Mouse (Mus musculus): ENCODE results near the gene Lyplal1. TPM values are rescaled to one million over a fixed set of nuclear protein-coding genes. Genes with fewer than 3 reads are reported as not detected.

Lyplal1 gene
- total and polyA plus RNA-seq, 3 experiments = not detected

DNA sequence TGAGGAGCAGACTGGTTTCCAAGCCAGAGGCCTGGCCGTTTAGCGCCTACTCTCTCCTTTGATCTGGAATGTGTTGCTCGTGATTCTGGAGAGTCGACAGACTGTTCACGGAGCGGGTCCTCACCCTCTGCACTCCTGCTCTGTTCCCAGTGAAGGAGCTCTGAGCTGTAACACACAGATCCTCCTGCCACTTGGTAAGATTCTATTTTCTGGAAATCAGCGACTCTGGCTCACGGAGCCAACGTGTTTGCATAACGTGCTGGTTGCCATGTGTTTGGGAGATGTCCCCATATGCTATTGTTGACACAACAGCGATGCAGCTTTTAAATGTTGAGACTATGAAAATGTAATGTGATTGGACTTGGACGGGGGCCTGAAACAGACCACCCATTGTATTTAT, 20.8 kb upstream of the Lyplal1 start:
- Histone ChIP-seq H3K4me1 (ENCODE audit: control insufficient read depth in 1 of 2, insufficient read depth in 2 of 2) (no peaks in the 10 kb centered on the region), H3K4me2 (ENCODE audit: insufficient read depth, low read depth, poor library complexity, severe bottlenecking) (no peak overlapping the region), H3K9ac (ENCODE audit: insufficient read depth, low read depth) (no peak overlapping the region), H3K79me2 (replicated peaks; ENCODE audit: control insufficient read depth, extremely low read depth, insufficient read depth, poor library complexity, severe bottlenecking) (no peaks in the 10 kb centered on the region), H3K27ac (ENCODE audit: insufficient read depth, low read depth) (no peak overlapping the region), H3K9me3 (replicated peaks; ENCODE audit: low read length) (peaks cover 57% of the 10 kb centered on the region), H3K36me3 (replicated peaks in 1 of 2; ENCODE audit: control insufficient read depth in 1 of 2, insufficient read depth in 1 of 2, low read length in 1 of 2) (no peaks in the 10 kb centered on the region), H3K4me3 (replicated peaks in 1 of 3; ENCODE audit: low read depth in 2 of 3, low read length in 2 of 3, poor library complexity in 1 of 3) (no peak overlapping the region), H3K27me3 (replicated peaks) (no peaks in the 10 kb centered on the region)
- dilution Hi-C loops (cut with MboI; ENCODE audit: extremely low pct_ligation_motif_present, extremely low pct_unique_long_range_greater_than_20kb, low sequenced_read_pairs) = no loop called here
- DNase-seq (ENCODE audit: extremely low read depth) = no peak
- no peak for TF ChIP-seq USF2 (conservative IDR thresholded peaks at IDR 0.05; ENCODE audit: low read depth, low read length)
- no peak for TF ChIP-seq ZKSCAN1 (IDR thresholded peaks at IDR 0.05; ENCODE audit: borderline replicate concordance, low read depth, low read length)
- TF ChIP-seq ZC3H11A (IDR thresholded peaks at IDR 0.05; ENCODE audit: low read depth, low read length) = no peak
- no peak for TF ChIP-seq NRF1 (IDR thresholded peaks at IDR 0.05; ENCODE audit: low read depth, low read length)
- TF ChIP-seq CTCF (conservative IDR thresholded peaks at IDR 0.05 in 1 of 2, IDR thresholded peaks at IDR 0.05 in 1 of 2; ENCODE audit: low read depth in 2 of 2, low read length in 2 of 2) = no peak
- no peak for TF ChIP-seq HCFC1 (IDR thresholded peaks at IDR 0.05; ENCODE audit: low read depth, low read length)
- TF ChIP-seq PAX5 (IDR thresholded peaks at IDR 0.05; ENCODE audit: low read length) = no peak
- no peak for TF ChIP-seq SMC3 (IDR thresholded peaks at IDR 0.05; ENCODE audit: low read depth, low read length)
- TF ChIP-seq CHD2 (IDR thresholded peaks at IDR 0.05; ENCODE audit: low read length) = no peak
- no peak for TF ChIP-seq RCOR1 (conservative IDR thresholded peaks at IDR 0.05; ENCODE audit: low read depth, low read length)
- TF ChIP-seq TBP (conservative IDR thresholded peaks at IDR 0.05; ENCODE audit: low read depth, low read length) = no peak
- TF ChIP-seq MEF2A (IDR thresholded peaks at IDR 0.05; ENCODE audit: borderline replicate concordance, low read depth, low read length) = no peak
- no peak for TF ChIP-seq GABPA (IDR thresholded peaks at IDR 0.05; ENCODE audit: insufficient replicate concordance, low read depth, low read length)
- in situ Hi-C loops (cut with MboI; ENCODE audit: low pct_ligation_motif_present, low pct_unique_long_range_greater_than_20kb, low sequenced_read_pairs) = no loop called here

DNA sequence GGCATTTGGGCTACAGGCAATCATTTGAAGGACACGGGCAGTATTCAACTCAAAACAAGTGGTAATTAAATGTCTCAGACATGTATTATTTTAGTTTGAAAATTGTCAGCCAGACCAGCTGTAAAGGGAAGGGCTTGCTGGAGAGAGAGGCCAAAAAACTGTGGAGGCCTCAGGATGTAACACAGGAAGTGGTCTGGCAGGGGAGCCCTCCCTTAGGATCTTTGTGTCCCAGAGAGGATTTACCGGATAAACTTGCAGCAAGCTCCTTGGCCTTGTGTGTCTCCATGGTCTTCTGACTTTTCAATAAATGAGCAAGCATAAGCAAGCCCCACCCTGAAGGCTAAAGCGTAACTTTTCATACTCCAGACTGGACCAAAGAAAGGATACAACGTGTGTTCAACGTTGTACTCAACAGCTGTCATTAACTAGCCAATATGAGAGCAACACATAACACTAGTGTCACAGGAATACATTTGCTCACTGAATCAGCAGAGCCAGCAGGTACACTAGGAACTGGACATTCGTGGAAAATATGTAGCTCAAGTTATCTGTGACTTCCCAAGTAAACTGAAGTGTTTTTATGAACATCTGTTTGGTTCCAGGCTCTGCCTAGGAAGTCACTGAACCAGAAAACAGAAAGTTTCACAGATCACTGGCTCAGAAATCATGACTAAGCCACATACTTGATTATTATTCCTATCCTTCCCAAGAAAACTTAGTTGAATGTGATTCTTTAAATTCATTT, 19.7 kb upstream of the Lyplal1 start:
- dilution Hi-C loops (cut with MboI; ENCODE audit: extremely low pct_ligation_motif_present, extremely low pct_unique_long_range_greater_than_20kb, low sequenced_read_pairs) (no loop called here), in situ Hi-C loops (cut with MboI; ENCODE audit: low pct_ligation_motif_present, low pct_unique_long_range_greater_than_20kb, low sequenced_read_pairs) (no loop called here)
- Histone ChIP-seq H3K9me3 (replicated peaks; ENCODE audit: low read length) (peaks cover 57% of the 10 kb centered on the region), H3K27ac (ENCODE audit: insufficient read depth, low read depth) (no peak overlapping the region), H3K4me1 (ENCODE audit: control insufficient read depth in 1 of 2, insufficient read depth in 2 of 2) (no peaks in the 10 kb centered on the region), H3K4me2 (ENCODE audit: insufficient read depth, low read depth, poor library complexity, severe bottlenecking) (no peak overlapping the region), H3K9ac (ENCODE audit: insufficient read depth, low read depth) (no peak overlapping the region), H3K36me3 (replicated peaks in 1 of 2; ENCODE audit: control insufficient read depth in 1 of 2, insufficient read depth in 1 of 2, low read length in 1 of 2) (no peaks in the 10 kb centered on the region), H3K79me2 (replicated peaks; ENCODE audit: control insufficient read depth, extremely low read depth, insufficient read depth, poor library complexity, severe bottlenecking) (no peaks in the 10 kb centered on the region), H3K27me3 (replicated peaks) (no peaks in the 10 kb centered on the region), H3K4me3 (replicated peaks in 1 of 3; ENCODE audit: low read depth in 2 of 3, low read length in 2 of 3, poor library complexity in 1 of 3) (no peak overlapping the region)
- no peak for TF ChIP-seq PAX5 (IDR thresholded peaks at IDR 0.05; ENCODE audit: low read length)
- TF ChIP-seq IRF4 (IDR thresholded peaks at IDR 0.05; ENCODE audit: low read depth, low read length) = no peak
- TF ChIP-seq HCFC1 (IDR thresholded peaks at IDR 0.05; ENCODE audit: low read depth, low read length) = no peak
- TF ChIP-seq MYC (IDR thresholded peaks at IDR 0.05; ENCODE audit: low read depth, low read length) = no peak
- no peak for TF ChIP-seq MAX (IDR thresholded peaks at IDR 0.05; ENCODE audit: low read length)
- no peak for TF ChIP-seq POLR2AphosphoS2 (IDR thresholded peaks at IDR 0.05; ENCODE audit: low read depth, low read length)
- TF ChIP-seq TCF12 (IDR thresholded peaks at IDR 0.05; ENCODE audit: low read depth, low read length) = no peak
- no peak for TF ChIP-seq CHD2 (IDR thresholded peaks at IDR 0.05; ENCODE audit: low read length)
- no peak for TF ChIP-seq MAFK (IDR thresholded peaks at IDR 0.05; ENCODE audit: insufficient replicate concordance, low read length)
- TF ChIP-seq JUN (IDR thresholded peaks at IDR 0.05; ENCODE audit: insufficient read depth, low read depth, low read length) = no peak
- TF ChIP-seq E2F4 (IDR thresholded peaks at IDR 0.05; ENCODE audit: insufficient replicate concordance, low read depth, low read length) = no peak
- TF ChIP-seq ETS1 (conservative IDR thresholded peaks at IDR 0.05; ENCODE audit: low read depth, low read length) = no peak
- TF ChIP-seq POLR2A (IDR thresholded peaks at IDR 0.05; ENCODE audit: low read depth, low read length) = no peak
- no peak for TF ChIP-seq ZNF384 (IDR thresholded peaks at IDR 0.05; ENCODE audit: low read depth, low read length)
- no peak for TF ChIP-seq MAZ (IDR thresholded peaks at IDR 0.05; ENCODE audit: low read depth, low read length)
- no peak for DNase-seq (ENCODE audit: extremely low read depth)
